Mouse (Mus musculus): ENCODE data around the gene 1810062G17Rik.
A peak's percentile ranks its signal among the peaks of the same experiment; 100 is the strongest.

The 1810062G17Rik gene

GRCm38 (mm10) chr3:36476261-36477155, 771 bp downstream of the 1810062G17Rik start:
- no peak for DNase-seq (ENCODE audit: low spot score)

- no peak for DNase-seq (ENCODE audit: low spot score)
Measured at GRCm38 (mm10) chr3:36478776-36479175, 3.0 kb downstream of the 1810062G17Rik start.

GRCm38 (mm10) chr3:36480486-36480885, 4.7 kb downstream of the 1810062G17Rik start:
- no peak for DNase-seq (ENCODE audit: low spot score)

GRCm38 (mm10) chr3:36481776-36482193, 6.0 kb downstream of the 1810062G17Rik start:
- DNase-seq (ENCODE audit: low spot score): no peak

- no peak for DNase-seq (ENCODE audit: low spot score)
Measured at GRCm38 (mm10) chr3:36482940-36483339, 7.2 kb downstream of the 1810062G17Rik start.

GRCm38 (mm10) chr3:36484292-36484691, 8.6 kb downstream of the 1810062G17Rik start:
- DNase-seq (ENCODE audit: low spot score): no peak

GRCm38 (mm10) chr3:36486176-36486575, 10.4 kb downstream of the 1810062G17Rik start:
- no peak for DNase-seq (ENCODE audit: low spot score)

- DNase-seq (ENCODE audit: low spot score): no peak
Measured at GRCm38 (mm10) chr3:36486881-36487280, 11.1 kb downstream of the 1810062G17Rik start.

GRCm38 (mm10) chr3:36488367-36488766, 12.6 kb downstream of the 1810062G17Rik start:
- no peak for DNase-seq (ENCODE audit: low spot score)

GRCm38 (mm10) chr3:36488899-36489589, 13.3 kb downstream of the 1810062G17Rik start:
- DNase-seq (ENCODE audit: low spot score): no peak

GRCm38 (mm10) chr3:36489590-36489910, 13.8 kb downstream of the 1810062G17Rik start:
- no peak for DNase-seq (ENCODE audit: low spot score)

GRCm38 (mm10) chr3:36491535-36491934, 15.8 kb downstream of the 1810062G17Rik start:
- no peak for DNase-seq (ENCODE audit: low spot score)

- DNase-seq (ENCODE audit: low spot score): no peak
Measured at GRCm38 (mm10) chr3:36492716-36493391, 17.1 kb downstream of the 1810062G17Rik start.

- DNase-seq (ENCODE audit: low spot score): no peak
Measured at GRCm38 (mm10) chr3:36493641-36494283, 18.0 kb downstream of the 1810062G17Rik start.

- no peak for DNase-seq (ENCODE audit: low spot score)
Measured at GRCm38 (mm10) chr3:36494613-36495012, 18.9 kb downstream of the 1810062G17Rik start.

- peak; percentile 90 for DNase-seq (ENCODE audit: low spot score)
Measured at GRCm38 (mm10) chr3:36495436-36495835, 19.7 kb downstream of the 1810062G17Rik start.

- no peak for DNase-seq (ENCODE audit: low spot score)
Measured at GRCm38 (mm10) chr3:36496273-36496672, 20.5 kb downstream of the 1810062G17Rik start.

GRCm38 (mm10) chr3:36496746-36497145, 21.0 kb downstream of the 1810062G17Rik start:
- peak; percentile 66 for DNase-seq (ENCODE audit: low spot score)

GRCm38 (mm10) chr3:36498224-36498623, 22.5 kb downstream of the 1810062G17Rik start:
- no peak for DNase-seq (ENCODE audit: low spot score)

- DNase-seq (ENCODE audit: low spot score): no peak
Measured at GRCm38 (mm10) chr3:36499418-36499817, 23.7 kb downstream of the 1810062G17Rik start.

GRCm38 (mm10) chr3:36500976-36501375, 25.2 kb downstream of the 1810062G17Rik start:
- DNase-seq (ENCODE audit: low spot score): no peak

GRCm38 (mm10) chr3:36501546-36501945, 25.8 kb downstream of the 1810062G17Rik start:
- no peak for DNase-seq (ENCODE audit: low spot score)

Data from urinary bladder, postnatal 25 days (tissue).